Mouse (Mus musculus) embryo, embryonic 11 days (tissue): ENCODE measurements around the gene Hoxb9.

ENCODE experiments used
- DNase-seq: peaks from one replicate; pipeline ENCODE4 v3.0.0-alpha.2; 2015

Gene Hoxb9

GRCm38 (mm10) chr11:96314671-96315343 is 43.5 kb downstream of the Hoxb9 start:
- peak; percentile 73 for DNase-seq

DNA sequence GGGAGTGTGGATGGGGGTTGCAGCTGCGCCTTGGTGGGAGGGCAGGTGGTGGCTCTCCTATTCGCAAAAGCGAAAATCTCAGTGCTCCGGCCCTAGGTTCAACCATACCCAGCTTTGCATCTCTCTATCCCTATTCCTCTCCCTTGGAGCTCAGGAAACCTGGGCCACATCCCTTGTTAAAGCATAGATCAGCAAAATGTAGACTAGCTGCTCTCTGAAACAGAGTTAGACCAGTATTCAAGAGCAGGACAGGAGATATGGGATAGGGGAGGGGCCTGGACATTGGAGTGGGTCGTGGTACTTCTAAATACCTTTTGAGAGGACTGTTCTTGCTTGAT is 44.1 kb downstream of the Hoxb9 start:
- no peak for DNase-seq

- DNase-seq, result no peak
Measured at GRCm38 (mm10) chr11:96316696-96317607, 45.7 kb downstream of the Hoxb9 start.

DNA sequence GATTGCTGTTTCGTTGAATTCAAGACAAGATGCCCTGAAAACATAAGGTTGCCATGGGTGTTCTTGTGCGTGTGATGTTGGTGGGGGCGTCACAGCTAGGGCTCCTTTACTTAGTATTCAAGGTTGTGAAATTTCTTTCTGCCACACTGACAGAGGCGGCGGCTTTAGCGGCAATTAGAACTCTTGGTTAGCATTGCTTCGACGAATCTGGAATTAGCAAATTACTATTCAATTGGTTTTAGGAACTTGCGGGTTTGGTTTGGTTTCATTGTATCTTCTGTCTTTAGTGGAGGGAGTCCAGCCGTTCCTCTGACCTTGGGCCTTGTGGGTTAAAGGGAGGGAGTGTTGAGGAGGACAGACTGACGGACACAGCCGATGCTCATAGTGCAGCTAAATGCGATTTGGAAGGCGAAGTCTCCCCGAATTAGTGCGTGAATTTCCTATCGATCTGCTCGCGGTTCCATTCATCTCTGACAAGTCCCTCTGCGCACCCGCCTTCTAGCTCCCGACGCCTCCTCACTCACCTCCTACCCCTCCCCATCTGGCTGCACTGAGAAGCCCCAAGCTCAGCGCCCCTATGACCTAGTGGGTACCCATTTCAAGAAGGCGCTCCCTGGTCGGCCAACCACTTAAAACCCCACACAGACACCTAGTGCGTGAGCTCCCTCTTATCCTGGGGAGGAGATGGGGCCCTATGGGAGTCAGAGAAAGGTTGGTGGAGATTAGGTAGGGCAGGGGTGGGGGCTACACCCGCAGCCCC is 46.5 kb downstream of the Hoxb9 start, which contains the start of gene Hoxb4:
Gene Hoxb4 (plus strand): TSS at position 660 of the 760 bp plus-strand sequence.
- peak; percentile 72 for DNase-seq

DNA sequence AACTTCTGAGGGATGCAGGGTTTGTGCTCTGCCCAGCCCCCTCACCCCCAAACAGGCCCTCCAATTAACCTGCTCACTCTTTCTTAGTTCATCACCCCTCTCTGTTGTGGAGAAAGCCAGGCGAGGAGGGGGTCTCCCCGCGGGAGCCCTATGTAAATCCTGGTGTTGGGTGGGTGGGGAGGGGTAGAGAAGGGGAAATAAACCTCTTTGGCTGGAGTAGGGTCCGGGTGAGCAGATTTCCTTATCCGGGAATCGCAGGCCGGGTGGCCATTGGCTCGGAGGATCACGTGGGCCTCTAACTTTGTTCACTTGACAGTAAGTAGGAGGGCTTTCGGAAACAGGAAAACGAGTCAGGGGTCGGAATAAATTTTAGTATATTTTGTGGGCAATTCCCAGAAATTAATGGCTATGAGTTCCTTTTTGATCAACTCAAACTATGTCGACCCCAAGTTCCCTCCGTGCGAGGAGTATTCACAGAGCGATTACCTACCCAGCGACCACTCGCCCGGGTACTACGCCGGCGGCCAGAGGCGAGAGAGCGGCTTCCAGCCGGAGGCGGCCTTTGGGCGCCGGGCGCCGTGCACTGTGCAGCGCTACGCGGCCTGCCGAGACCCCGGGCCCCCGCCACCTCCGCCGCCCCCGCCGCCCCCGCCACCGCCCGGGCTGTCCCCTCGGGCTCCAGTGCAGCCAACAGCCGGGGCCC is 47.3 kb downstream of the Hoxb9 start:
- peak; percentile 91 for DNase-seq

- peak; percentile 85 for DNase-seq
Measured at GRCm38 (mm10) chr11:96319071-96319902, 48.0 kb downstream of the Hoxb9 start.

DNA sequence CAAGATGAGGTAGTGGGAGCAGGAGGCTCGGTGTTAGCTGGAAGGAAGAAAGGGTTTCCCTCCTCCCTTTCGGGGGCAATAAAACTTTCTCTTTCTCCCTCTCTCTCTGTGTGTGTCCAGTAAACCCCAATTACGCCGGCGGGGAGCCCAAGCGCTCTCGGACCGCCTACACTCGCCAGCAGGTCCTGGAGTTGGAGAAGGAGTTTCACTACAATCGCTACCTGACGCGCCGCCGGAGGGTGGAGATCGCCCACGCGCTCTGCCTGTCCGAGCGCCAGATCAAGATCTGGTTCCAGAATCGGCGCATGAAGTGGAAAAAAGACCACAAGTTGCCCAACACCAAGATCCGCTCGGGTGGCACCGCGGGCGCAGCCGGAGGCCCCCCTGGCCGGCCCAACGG is 48.7 kb downstream of the Hoxb9 start:
- DNase-seq, result no peak

GRCm38 (mm10) chr11:96320688-96321087 is 49.4 kb downstream of the Hoxb9 start:
- DNase-seq, result no peak

- no peak for DNase-seq
Measured at GRCm38 (mm10) chr11:96321846-96322245, 50.6 kb downstream of the Hoxb9 start.

- no peak for DNase-seq
Measured at GRCm38 (mm10) chr11:96322738-96323137, 51.5 kb downstream of the Hoxb9 start.

GRCm38 (mm10) chr11:96323154-96323553 is 51.9 kb downstream of the Hoxb9 start, which contains the start of gene Hoxb3:
TSS of gene Hoxb3 (plus strand) at chr11:96323326.
- no peak for DNase-seq

DNA sequence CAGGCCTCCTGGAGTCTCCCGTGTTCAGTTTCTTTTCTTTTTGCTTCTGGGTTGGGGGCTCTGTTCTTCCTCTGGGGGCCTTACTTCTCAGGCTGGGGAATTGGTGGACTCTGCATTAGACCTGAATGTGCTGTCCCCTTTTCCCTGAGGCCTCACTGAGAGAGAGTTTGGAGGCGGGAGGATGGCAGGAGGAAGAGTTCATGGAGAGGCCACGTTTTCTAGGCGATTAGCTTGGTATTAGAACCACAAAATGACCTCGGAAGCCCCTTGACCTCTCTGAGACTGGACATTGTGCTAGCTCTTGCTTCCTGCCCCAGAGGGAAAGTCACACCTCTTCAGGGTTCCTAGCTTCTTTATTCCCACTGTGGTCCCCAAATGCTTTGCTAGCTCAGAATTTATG is 52.9 kb downstream of the Hoxb9 start:
- peak; percentile 76 for DNase-seq

DNA sequence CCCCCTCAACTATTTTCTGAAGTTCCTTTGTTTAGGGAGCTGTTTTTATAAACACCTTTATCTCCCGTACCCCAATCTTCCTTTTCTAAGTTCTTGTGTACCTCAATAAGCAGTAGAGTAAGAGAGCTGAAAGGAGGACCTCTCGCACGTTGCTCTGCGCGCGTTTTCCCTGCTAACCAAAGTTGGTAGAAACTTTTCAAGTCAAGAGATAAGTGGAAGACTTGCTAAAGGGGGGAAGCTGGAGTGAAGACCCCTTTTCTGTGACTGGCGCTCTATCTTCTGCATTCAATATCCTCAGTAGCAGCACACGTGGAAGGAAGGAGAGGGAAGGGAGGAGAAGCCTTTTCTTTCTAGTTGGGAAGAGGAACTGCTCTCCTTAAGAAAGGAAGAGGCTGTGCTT is 53.7 kb downstream of the Hoxb9 start:
- no peak for DNase-seq

DNA sequence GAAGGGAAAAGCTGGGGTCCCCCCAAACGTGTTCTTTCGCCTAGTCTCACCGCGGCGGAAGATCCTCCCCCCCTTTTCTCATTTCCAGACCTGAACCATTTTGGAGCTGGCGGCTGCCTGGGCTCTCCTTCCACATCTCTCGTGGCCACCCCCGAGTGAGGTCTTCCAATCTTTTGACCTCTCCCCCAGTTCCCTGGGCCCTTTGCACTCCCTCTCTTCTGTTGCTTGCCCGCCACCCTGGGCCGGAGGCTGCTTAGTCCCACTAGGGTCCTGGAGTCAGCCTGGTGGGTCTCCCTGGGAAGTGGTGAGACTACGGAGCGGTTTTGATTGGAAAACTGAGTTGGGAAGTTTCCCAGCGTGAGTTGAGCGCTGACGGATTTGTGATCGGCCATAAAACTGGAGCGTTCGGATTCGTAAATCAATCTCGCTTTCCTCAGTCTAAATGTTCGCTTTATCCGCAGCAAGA is 54.5 kb downstream of the Hoxb9 start:
- peak; percentile 78 for DNase-seq
